Mouse (Mus musculus) kidney, postnatal 0 days (tissue): ENCODE data around the gene Furin. TPM values are rescaled to one million over a fixed set of nuclear protein-coding genes. Genes with fewer than 3 reads are reported as not detected.

Source experiments
- ATAC-seq: fragments of 200-750 bp; cut with Nextera tagmentation; replicated peaks from 2 replicates; pipeline ENCODE4 v1.8.0; 2017; ENCODE audit warnings: low read depth, moderate number of reproducible peaks, moderate TSS enrichment, moderate library complexity; ENCODE audit not compliant: low FRiP score
- DNase-seq: peaks from one replicate; pipeline ENCODE4 v3.0.0-alpha.2; 2016; ENCODE audit warnings: low spot score
- H3K27ac ChIP-seq: fragments of 300-500 bp; sonication (generic); 2 replicates; pipeline ENCODE4 v1.5.1; 2014; ENCODE audit warnings: mild to moderate bottlenecking
- H3K27me3 ChIP-seq: fragments of 300-500 bp; sonication (generic); 2 replicates; pipeline ENCODE4 v1.6.1; 2014; ENCODE audit warnings: low read length, mixed read lengths; ENCODE audit not compliant: insufficient read depth
- H3K36me3 ChIP-seq: fragments of 300-500 bp; sonication (generic); 2 replicates; pipeline ENCODE4 v1.6.1; 2014; ENCODE audit warnings: low read length, mixed read lengths; ENCODE audit not compliant: insufficient read depth
- H3K4me1 ChIP-seq: fragments of 300-500 bp; sonication (generic); replicated peaks from 2 replicates; pipeline ENCODE4 v1.6.1; 2014; ENCODE audit warnings: antibody characterized with exemption, low read length, mixed read lengths; ENCODE audit not compliant: insufficient read depth
- H3K4me2 ChIP-seq: fragments of 300-500 bp; sonication (generic); 2 replicates; pipeline ENCODE4 v1.6.1; 2014; ENCODE audit warnings: mild to moderate bottlenecking, low read length, moderate library complexity, mixed read lengths
- H3K4me3 ChIP-seq: fragments of 300-500 bp; sonication (generic); replicated peaks from 2 replicates; pipeline ENCODE4 v1.5.1; 2014; ENCODE audit warnings: low read depth, low read length
- H3K9ac ChIP-seq: fragments of 300-500 bp; sonication (generic); 2 replicates; pipeline ENCODE4 v1.6.1; 2014; ENCODE audit warnings: low read depth, low read length
- H3K9me3 ChIP-seq: fragments of 300-500 bp; sonication (generic); replicated peaks from 2 replicates; pipeline ENCODE4 v1.6.1; 2016; ENCODE audit warnings: low read length, inconsistent platforms, mixed read lengths
- CTCF ChIP-seq: IDR thresholded peaks from 2 replicates; pipeline ENCODE4 v1.5.1; 2016; ENCODE audit warnings: antibody characterized with exemption, low read depth, mild to moderate bottlenecking, moderate library complexity
- WGBS: fragments of 180-500 bp; shearing (Covaris S2); extraction: QIAGEN DNeasy Blood & Tissue Kit; methylation state at CpG from one replicate; pipeline ENCODE4 v1.1.7; 2014; 5-methylcytosine and 5-hydroxymethylcytosine counted together
- polyA plus RNA-seq: library from polyadenylated mRNA; unstranded; fragments of >200 nt; fragmentation: Nextera tagmentation; extraction: Ambion mirVana; gene quantifications from 2 replicates; pipeline ENCODE4 v1.2.1, GENCODE M21; 2015

Gene Furin
- polyA plus RNA-seq, 1 experiment from 2014 or later, result 22.9 TPM

GRCm38 (mm10) chr7:80420586-80420985 is 15.3 kb upstream of the Furin start:
- Histone ChIP-seq H3K4me3 (no peak overlapping the region), H3K4me2 (no peak overlapping the region), H3K27ac (no peak overlapping the region), H3K9ac (no peak overlapping the region), H3K9me3 (no peaks in the 10 kb centered on the region), H3K27me3 (no peaks in the 10 kb centered on the region), H3K4me1 (no peaks in the 10 kb centered on the region), H3K36me3 (no peaks in the 10 kb centered on the region)
- TF ChIP-seq CTCF, result no peak
- DNase-seq, result no peak
- whole genome bisulfite sequencing, result 79% methylated on average over 4 of the region's 4 CpGs
- ATAC-seq, result no peak

GRCm38 (mm10) chr7:80419278-80419677 is 14.0 kb upstream of the Furin start:
- 41% methylated on average over 3 of the region's 3 CpGs for WGBS
- Histone ChIP-seq H3K36me3 (no peaks in the 10 kb centered on the region), H3K27me3 (no peaks in the 10 kb centered on the region), H3K27ac (no peak overlapping the region), H3K9ac (no peak overlapping the region), H3K4me3 (no peak overlapping the region), H3K4me2 (no peak overlapping the region), H3K9me3 (no peaks in the 10 kb centered on the region), H3K4me1 (no peaks in the 10 kb centered on the region)
- ATAC-seq (0 out of 2 replicates have a peak, but pooled peaks have one; percentile 13), DNase-seq (no peak)
- TF ChIP-seq CTCF, result no peak

GRCm38 (mm10) chr7:80418036-80418435 is 12.8 kb upstream of the Furin start:
- Histone ChIP-seq H3K4me1 (no peaks in the 10 kb centered on the region), H3K27me3 (no peaks in the 10 kb centered on the region), H3K27ac (no peak overlapping the region), H3K36me3 (no peaks in the 10 kb centered on the region), H3K4me2 (no peak overlapping the region), H3K9me3 (no peaks in the 10 kb centered on the region), H3K4me3 (no peak overlapping the region), H3K9ac (no peak overlapping the region)
- 83% methylated on average over 3 of the region's 3 CpGs for WGBS
- ATAC-seq (no peak), DNase-seq (no peak)
- no peak for TF ChIP-seq CTCF

- no peak for DNase-seq
- Histone ChIP-seq H3K36me3 (no peaks in the 10 kb centered on the region), H3K4me1 (no peaks in the 10 kb centered on the region), H3K4me3 (no peak overlapping the region), H3K4me2 (no peak overlapping the region), H3K27me3 (no peaks in the 10 kb centered on the region), H3K9me3 (no peaks in the 10 kb centered on the region), H3K9ac (no peak overlapping the region), H3K27ac (no peak overlapping the region)
- no peak for TF ChIP-seq CTCF
- no peak for ATAC-seq
Measured at GRCm38 (mm10) chr7:80417601-80418000, 12.4 kb upstream of the Furin start.

- no peak for DNase-seq
- Histone ChIP-seq H3K9ac (no peak overlapping the region), H3K9me3 (no peaks in the 10 kb centered on the region), H3K36me3 (no peaks in the 10 kb centered on the region), H3K4me3 (no peak overlapping the region), H3K4me1 (no peaks in the 10 kb centered on the region), H3K4me2 (no peak overlapping the region), H3K27ac (no peak overlapping the region), H3K27me3 (no peaks in the 10 kb centered on the region)
- 88% methylated on average over 7 of the region's 7 CpGs for WGBS
- ATAC-seq, result no peak
- TF ChIP-seq CTCF, result no peak
Measured at GRCm38 (mm10) chr7:80416969-80417368, 11.7 kb upstream of the Furin start.

GRCm38 (mm10) chr7:80414303-80414855 is 9.1 kb upstream of the Furin start:
- Histone ChIP-seq H3K36me3 (no peaks in the 10 kb centered on the region), H3K4me2 (no peak overlapping the region), H3K4me3 (no peak overlapping the region), H3K9me3 (no peaks in the 10 kb centered on the region), H3K4me1 (no peaks in the 10 kb centered on the region), H3K27ac (no peak overlapping the region), H3K27me3 (no peaks in the 10 kb centered on the region), H3K9ac (no peak overlapping the region)
- DNase-seq (no peak), ATAC-seq (no peak)
- no peak for TF ChIP-seq CTCF
- WGBS, result 71% methylated on average over 7 of the region's 7 CpGs
